Mouse (Mus musculus): ENCODE results near the gene Esr1.
A peak's percentile ranks its signal among the peaks of the same experiment; 100 is the strongest.

Esr1 gene

GRCm38 (mm10) chr10:4709915-4710314 lies 98.5 kb downstream of the Esr1 start:
- DNase-seq, result peak; percentile 48

- DNase-seq, result no peak
Observed at GRCm38 (mm10) chr10:4711434-4711833, 100.0 kb downstream of the Esr1 start.

- DNase-seq, result peak; percentile 49
Observed at GRCm38 (mm10) chr10:4712061-4712908, 100.9 kb downstream of the Esr1 start.

GRCm38 (mm10) chr10:4713398-4713797 lies 102.0 kb downstream of the Esr1 start:
- peak; percentile 10 for DNase-seq

GRCm38 (mm10) chr10:4724851-4725250 lies 113.5 kb downstream of the Esr1 start:
- DNase-seq, result peak; percentile 53

- DNase-seq, result no peak
Observed at GRCm38 (mm10) chr10:4726141-4726540, 114.7 kb downstream of the Esr1 start.

GRCm38 (mm10) chr10:4732328-4732727 lies 120.9 kb downstream of the Esr1 start:
- no peak for DNase-seq

GRCm38 (mm10) chr10:4733987-4734386 lies 122.6 kb downstream of the Esr1 start:
- DNase-seq, result no peak

GRCm38 (mm10) chr10:4734942-4735341 lies 123.5 kb downstream of the Esr1 start:
- DNase-seq, result no peak

GRCm38 (mm10) chr10:4738311-4738710 lies 126.9 kb downstream of the Esr1 start:
- no peak for DNase-seq

- DNase-seq, result peak; percentile 46
Observed at GRCm38 (mm10) chr10:4751091-4751490, 139.7 kb downstream of the Esr1 start.

GRCm38 (mm10) chr10:4752977-4753376 lies 141.6 kb downstream of the Esr1 start:
- DNase-seq, result no peak

- no peak for DNase-seq
Observed at GRCm38 (mm10) chr10:4775541-4775940, 164.1 kb downstream of the Esr1 start.

- DNase-seq, result no peak
Observed at GRCm38 (mm10) chr10:4776007-4776713, 164.8 kb downstream of the Esr1 start.

GRCm38 (mm10) chr10:4776714-4777090 lies 165.3 kb downstream of the Esr1 start:
- DNase-seq, result no peak

- no peak for DNase-seq
Observed at GRCm38 (mm10) chr10:4777996-4778395, 166.6 kb downstream of the Esr1 start.

GRCm38 (mm10) chr10:4780926-4781325 lies 169.5 kb downstream of the Esr1 start:
- no peak for DNase-seq

- no peak for DNase-seq
Observed at GRCm38 (mm10) chr10:4787003-4787628, 175.7 kb downstream of the Esr1 start.

- no peak for DNase-seq
Observed at GRCm38 (mm10) chr10:4798268-4798808, 186.9 kb downstream of the Esr1 start.

- DNase-seq, result no peak
Observed at GRCm38 (mm10) chr10:4824366-4824765, 213.0 kb downstream of the Esr1 start.

- no peak for DNase-seq
Observed at GRCm38 (mm10) chr10:4830592-4830991, 219.2 kb downstream of the Esr1 start.

GRCm38 (mm10) chr10:4838099-4838498 lies 226.7 kb downstream of the Esr1 start:
- peak; percentile 5 for DNase-seq

- no peak for DNase-seq
Observed at GRCm38 (mm10) chr10:4841039-4841438, 229.6 kb downstream of the Esr1 start.

Data from embryo, embryonic 11 days (tissue).